Mouse (Mus musculus): Measurements from ENCODE around the gene Acot12.

DNA sequence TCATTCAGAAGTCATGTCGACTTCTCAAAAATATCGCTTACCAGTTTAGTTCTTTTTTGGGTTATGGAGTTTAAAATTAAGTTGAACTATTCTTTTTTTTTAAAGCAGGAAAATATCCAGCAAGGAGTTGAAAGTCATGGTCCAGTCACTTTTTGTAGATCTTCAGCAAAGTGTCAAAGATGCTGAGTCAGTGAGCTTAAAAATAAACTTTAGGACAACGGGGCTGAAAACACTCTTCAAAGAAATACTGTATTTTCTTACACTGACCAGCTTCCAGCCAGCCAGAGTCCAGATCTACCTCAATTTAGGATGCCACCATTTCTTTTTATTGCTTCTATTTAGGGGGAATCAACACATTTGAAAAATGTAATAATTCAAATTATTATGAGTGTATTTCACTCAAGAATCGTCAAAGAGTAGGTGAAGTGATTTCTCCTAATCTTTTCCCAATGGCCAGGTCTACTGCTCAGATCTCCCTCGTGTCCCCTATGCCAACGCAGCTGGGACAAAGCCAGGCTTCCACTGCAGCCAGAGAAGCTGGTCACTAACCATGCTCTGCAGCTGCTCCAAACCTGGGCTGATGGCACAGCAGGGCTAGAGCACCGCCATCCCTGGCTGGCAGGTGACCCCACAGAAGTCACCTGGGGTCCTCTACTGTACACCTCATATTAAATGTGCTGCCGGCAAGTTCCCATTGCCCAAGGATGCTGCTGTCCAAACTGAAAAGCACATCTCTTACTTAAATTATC, 19.2 kb downstream of the Acot12 start:
- TF ChIP-seq CTCF (IDR thresholded peaks at IDR 0.05; ENCODE audit: borderline replicate concordance, control insufficient read depth, extremely low read depth, insufficient read depth, low read length, poor library complexity) (no peak), POLR2A (IDR thresholded peaks at IDR 0.05; ENCODE audit: control insufficient read depth, extremely low read depth, insufficient read depth, low read length, poor library complexity) (no peak)
